Mouse (Mus musculus): ENCODE data around the gene Ogfr. TPM values are rescaled to one million over a fixed set of nuclear protein-coding genes. Genes with fewer than 3 reads are reported as not detected.

The Ogfr gene
- total RNA-seq (2023; ENCODE audit: inconsistent age), result 93.1 to 113 TPM (median 102 TPM) in 4 replicates

DNA sequence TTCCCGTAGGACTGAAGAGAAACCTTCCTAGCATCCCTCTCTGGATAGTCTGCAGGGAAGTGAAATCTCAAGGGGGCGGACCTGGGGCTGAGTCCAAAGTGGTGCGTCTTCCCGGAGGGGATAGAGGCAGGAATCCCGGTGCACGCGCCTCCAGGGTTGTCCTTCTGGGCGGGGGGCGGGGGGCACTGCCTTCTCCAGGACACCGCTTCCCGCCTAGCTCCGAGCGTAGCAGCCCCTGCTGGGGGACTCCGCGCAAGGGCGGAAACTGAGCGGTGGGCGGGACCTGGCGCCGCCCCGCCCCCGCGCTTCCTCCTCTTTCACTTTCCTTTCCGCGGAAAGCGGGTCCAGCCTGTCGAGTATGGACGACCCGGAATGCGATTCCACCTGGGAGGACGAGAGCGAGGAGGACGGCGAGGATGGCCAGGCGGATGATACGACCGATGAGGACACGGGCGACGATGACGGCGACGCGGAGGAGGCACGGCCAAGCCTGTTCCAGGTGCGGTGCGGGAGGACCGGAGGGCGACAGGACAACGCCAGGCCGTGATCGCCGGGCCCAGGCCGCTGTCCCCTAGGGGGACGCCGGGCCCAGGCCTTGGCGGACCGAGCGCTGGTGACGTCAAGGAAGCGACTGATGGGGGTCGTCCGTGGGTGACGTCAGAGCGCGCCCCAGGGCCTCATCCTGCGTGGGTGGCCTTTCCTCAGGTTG is at the start of gene Ogfr:
Ogfr (plus strand) TSS at position 123 of the 709 bp plus-strand sequence.

DNA sequence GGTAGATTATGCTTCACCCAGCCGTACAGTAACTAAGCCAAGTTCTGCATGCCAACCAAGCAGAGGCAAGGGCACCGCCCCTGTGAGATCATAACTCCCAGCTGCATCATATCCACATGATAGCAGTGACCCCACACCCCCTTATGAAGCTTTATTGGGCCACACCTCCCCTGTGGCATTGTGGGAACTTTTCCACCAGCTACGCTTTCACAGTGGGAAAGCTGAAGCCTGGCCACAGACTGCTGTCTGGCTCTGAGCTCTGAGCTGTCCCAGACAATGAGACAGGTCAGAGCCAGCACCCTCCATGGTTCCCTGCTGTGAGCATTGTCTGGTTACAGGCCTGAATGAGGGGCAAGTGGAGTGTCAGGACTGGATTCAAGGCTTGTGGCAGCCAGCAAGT is 8.0 kb upstream of the Ogfr start, which contains the start of gene Mrgbp:
Mrgbp (plus strand) TSS at position 303 of the 400 bp plus-strand sequence.

DNA sequence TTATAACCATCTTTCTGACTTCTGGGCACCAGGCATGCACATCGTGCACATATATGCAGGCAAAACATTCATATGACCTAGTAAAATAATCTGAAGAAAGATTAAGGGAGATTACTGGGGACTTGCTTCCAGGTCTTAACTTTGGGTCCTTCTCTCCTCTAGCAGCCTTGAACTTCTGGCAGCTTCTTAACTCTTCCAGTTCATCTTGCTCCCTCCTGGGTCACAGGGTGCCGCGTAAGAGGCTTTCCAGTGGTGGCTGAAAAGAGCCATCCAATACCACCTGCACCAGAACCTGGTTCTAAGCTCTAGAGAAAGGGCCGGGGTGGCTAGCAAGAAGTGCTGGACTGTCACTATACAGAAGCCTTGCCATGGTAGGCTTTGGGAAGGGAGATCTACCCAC is 8.4 kb downstream of the Ogfr start, which contains the start of gene Col9a3:
Col9a3 (plus strand) TSS at position 301 of the 400 bp plus-strand sequence.

DNA sequence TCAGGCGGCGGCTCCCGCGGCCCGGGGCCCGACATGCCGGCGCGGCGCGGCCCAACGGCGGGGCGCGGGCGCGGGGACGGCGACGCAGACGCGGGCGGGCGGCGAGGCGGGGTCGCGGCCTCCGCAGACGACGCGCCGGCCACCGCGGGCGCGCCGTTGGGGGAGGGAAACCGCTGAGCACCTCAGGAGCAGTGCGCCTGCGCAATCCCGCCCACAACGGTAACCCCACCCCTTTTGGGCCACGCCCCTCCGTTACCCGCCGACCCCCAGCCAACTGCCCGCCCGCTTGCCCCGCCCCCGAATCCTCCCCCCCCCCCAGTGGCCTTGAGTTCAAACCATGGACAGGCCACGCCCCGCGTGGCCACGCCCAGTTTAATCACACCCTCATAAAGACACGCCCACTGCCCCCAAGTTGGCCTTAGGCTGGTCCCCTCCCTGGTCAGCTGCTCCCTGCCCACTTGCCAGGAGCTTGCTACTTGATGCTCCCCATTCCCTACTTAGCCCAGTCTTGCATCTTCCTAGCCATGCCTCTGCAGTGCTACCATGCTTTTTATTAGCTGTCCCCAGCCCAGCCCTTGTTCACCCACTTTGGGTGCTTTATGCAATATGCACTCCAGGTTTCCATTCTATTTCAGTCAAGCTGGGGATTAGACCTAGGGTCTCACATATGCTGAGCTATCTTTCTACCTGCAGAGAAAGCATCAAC is 53.7 kb downstream of the Ogfr start, which contains the start of gene Tcfl5:
Tcfl5 (minus strand) TSS at position 154 of the 706 bp plus-strand sequence.

Other genes with a start within 250 kb of the Ogfr start
- 26.9 to 32.1 TPM (median 30.1 TPM) in 4 replicates for gene Slco4a1, start 133.0 kb upstream of the Ogfr start, total RNA-seq (2023; ENCODE audit: inconsistent age)
- gene Ntsr1, start 89.3 kb upstream of the Ogfr start, total RNA-seq (2023; ENCODE audit: inconsistent age), result not detected in 4 replicates
- gene Mrgbp, start 7.9 kb upstream of the Ogfr start, total RNA-seq (2023; ENCODE audit: inconsistent age), result 50.9 to 60.1 TPM (median 55.3 TPM) in 4 replicates
- 1.1 to 2.8 TPM (median 2.0 TPM) in 4 replicates for gene Col9a3, start 8.5 kb downstream of the Ogfr start, total RNA-seq (2023; ENCODE audit: inconsistent age)
- gene Tcfl5, start 53.5 kb downstream of the Ogfr start, total RNA-seq (2023; ENCODE audit: inconsistent age), result 0.35 to 0.36 TPM in 2 of 4 replicates, not detected in the others
- gene Dido1, start 120.8 kb downstream of the Ogfr start, total RNA-seq (2023; ENCODE audit: inconsistent age), result 86.3 to 94.9 TPM (median 91.0 TPM) in 4 replicates
- 44.6 to 54.8 TPM (median 51.4 TPM) in 4 replicates for gene Gid8, start 120.9 kb downstream of the Ogfr start, total RNA-seq (2023; ENCODE audit: inconsistent age)
- 20.1 to 29.1 TPM (median 25.3 TPM) in 4 replicates for gene Slc17a9, start 136.0 kb downstream of the Ogfr start, total RNA-seq (2023; ENCODE audit: inconsistent age)
- gene Bhlhe23, start 187.7 kb downstream of the Ogfr start, total RNA-seq (2023; ENCODE audit: inconsistent age), result not detected in 4 replicates

Measured in B cell, adult (primary cell).